Mouse (Mus musculus): ENCODE measurements around the gene Tulp1.

Tulp1 gene

GRCm38 (mm10) chr17:28313212-28313879 lies 51.7 kb downstream of the Tulp1 start, which contains the start of gene Fance:
Gene Fance, plus strand, starts transcription at chr17:28313519.
- peak; percentile 100 for DNase-seq (ENCODE audit: low spot score)

DNA sequence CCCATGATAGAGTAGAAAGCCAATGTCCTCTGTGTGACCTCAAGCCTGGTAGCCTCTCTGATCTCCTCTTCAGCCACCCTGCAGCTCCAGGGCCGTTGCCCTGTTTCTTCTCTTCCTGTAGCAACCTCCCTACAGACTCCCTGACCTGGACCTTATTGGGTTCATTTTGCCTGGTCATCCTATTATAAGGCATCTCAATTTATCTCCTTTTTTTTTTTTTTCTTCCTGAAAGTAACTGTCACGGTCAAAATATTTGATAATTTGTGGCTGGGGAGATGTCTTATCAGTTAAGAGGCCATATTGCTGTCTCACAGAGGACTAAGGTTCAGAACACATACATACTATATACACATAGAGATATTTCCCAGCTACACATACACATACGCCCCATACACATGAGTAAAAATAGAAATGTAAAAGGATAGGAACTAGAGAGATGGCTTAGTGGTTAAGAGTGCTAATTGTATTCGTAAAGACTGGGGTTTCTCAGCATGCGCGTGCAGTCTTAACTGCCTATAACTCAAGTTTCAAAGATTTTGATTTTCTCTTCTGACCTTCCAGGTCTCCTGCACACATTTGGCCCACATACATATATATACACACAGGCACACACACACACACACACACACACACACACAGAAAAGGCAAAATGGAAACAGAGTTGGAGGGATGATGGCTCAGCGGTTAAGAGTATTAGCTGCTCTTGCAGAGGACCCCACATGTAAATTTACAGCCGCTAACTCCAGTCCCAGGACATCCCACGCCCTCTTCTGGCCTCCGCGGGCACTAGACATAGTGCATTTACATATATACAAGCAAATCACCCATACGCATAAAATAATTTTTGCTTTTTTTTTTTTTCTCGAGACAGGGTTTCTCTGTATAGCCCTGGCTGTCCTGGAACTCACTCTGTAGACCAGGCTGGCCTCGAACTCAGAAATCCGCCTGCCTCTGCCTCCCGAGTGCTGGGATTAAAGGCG lies 52.5 kb downstream of the Tulp1 start:
- DNase-seq (ENCODE audit: low spot score) = no peak

GRCm38 (mm10) chr17:28311366-28312132 lies 53.5 kb downstream of the Tulp1 start:
- no peak for DNase-seq (ENCODE audit: low spot score)

GRCm38 (mm10) chr17:28310831-28311230 lies 54.2 kb downstream of the Tulp1 start:
- DNase-seq (ENCODE audit: low spot score) = no peak

- peak; percentile 97 for DNase-seq (ENCODE audit: low spot score)
Measured at GRCm38 (mm10) chr17:28308297-28309195, 56.5 kb downstream of the Tulp1 start.

DNA sequence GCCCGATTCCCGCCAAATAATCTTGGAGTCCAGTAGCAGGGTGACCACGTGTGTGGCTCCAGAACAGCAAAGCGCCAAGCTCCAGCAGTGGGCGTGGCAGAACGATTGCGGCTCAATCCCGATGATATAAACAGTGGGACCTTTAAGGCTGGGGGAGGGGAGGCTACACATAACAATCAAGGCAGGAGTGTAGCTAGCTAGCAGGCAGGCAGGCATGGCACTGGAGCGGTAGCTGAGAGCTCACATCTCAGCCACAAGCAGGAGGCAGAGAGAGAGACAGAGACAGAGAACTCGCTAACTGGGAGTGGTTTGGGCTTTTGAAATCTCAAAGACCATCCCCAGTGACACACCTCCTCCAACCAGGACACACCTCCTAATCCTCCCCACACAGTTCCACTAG lies 59.9 kb downstream of the Tulp1 start:
- DNase-seq (ENCODE audit: low spot score) = no peak

Measured in embryo, embryonic 10.5 days (tissue).